Mouse (Mus musculus): ENCODE measurements at regions not wholly inside any gene's neighbourhood (a gene's known extent, or its start where the extent isn't known, plus 50 kb on each side); places are given as distances from the start of the nearest gene placed in this dataset.

GRCm38 (mm10) chr13:101935843-101936242 lies 167.8 kb upstream of the Pik3r1 start:
- in situ Hi-C loops (cut with MboI, MseI) = no loop called here

- in situ Hi-C loops (cut with MboI, MseI) = no loop called here
Measured at GRCm38 (mm10) chr13:101954521-101954920, 186.5 kb upstream of the Pik3r1 start.

- in situ Hi-C loops (cut with MboI, MseI) = no loop called here
Measured at GRCm38 (mm10) chr13:101955806-101956418, 187.9 kb upstream of the Pik3r1 start.

GRCm38 (mm10) chr13:101957782-101958181 lies 189.8 kb upstream of the Pik3r1 start:
- in situ Hi-C loops (cut with MboI, MseI) = no loop called here

- in situ Hi-C loops (cut with MboI, MseI) = no loop called here
Measured at GRCm38 (mm10) chr13:101965537-101965936, 197.5 kb upstream of the Pik3r1 start.

- in situ Hi-C loops (cut with MboI, MseI) = no loop called here
Measured at GRCm38 (mm10) chr13:101966799-101967397, 198.9 kb upstream of the Pik3r1 start.

- in situ Hi-C loops (cut with MboI, MseI) = no loop called here
Measured at GRCm38 (mm10) chr13:101967466-101967865, 199.4 kb upstream of the Pik3r1 start.

- in situ Hi-C loops (cut with MboI, MseI) = no loop called here
Measured at GRCm38 (mm10) chr13:101976766-101977165, 208.7 kb upstream of the Pik3r1 start.

GRCm38 (mm10) chr13:101980171-101980835 lies 212.3 kb upstream of the Pik3r1 start:
- in situ Hi-C loops (cut with MboI, MseI) = no loop called here

- in situ Hi-C loops (cut with MboI, MseI) = no loop called here
Measured at GRCm38 (mm10) chr13:101988637-101989413, 220.8 kb upstream of the Pik3r1 start.

- in situ Hi-C loops (cut with MboI, MseI) = loop anchor here (10.0 kb wide), 1 partner anchor 357 kb away; no protein-coding TSS in a partner anchor
Measured at GRCm38 (mm10) chr13:101991729-101992128, 223.7 kb upstream of the Pik3r1 start.

- in situ Hi-C loops (cut with MboI, MseI) = loop anchor here (10.0 kb wide), 1 partner anchor 360 kb away; no protein-coding TSS in a partner anchor
Measured at GRCm38 (mm10) chr13:101994779-101995178, 226.8 kb upstream of the Pik3r1 start.

- in situ Hi-C loops (cut with MboI, MseI) = loop anchor here (10.0 kb wide), 1 partner anchor 361 kb away; no protein-coding TSS in a partner anchor
Measured at GRCm38 (mm10) chr13:101995529-101995928, 227.5 kb upstream of the Pik3r1 start.

GRCm38 (mm10) chr13:101996144-101996543 lies 228.1 kb upstream of the Pik3r1 start:
- in situ Hi-C loops (cut with MboI, MseI) = loop anchor here (10.0 kb wide), 1 partner anchor 361 kb away; no protein-coding TSS in a partner anchor

GRCm38 (mm10) chr13:101997415-101997814 lies 229.4 kb upstream of the Pik3r1 start:
- in situ Hi-C loops (cut with MboI, MseI) = loop anchor here (10.0 kb wide), 1 partner anchor 363 kb away; no protein-coding TSS in a partner anchor

GRCm38 (mm10) chr13:102006565-102006964 lies 238.5 kb upstream of the Pik3r1 start:
- in situ Hi-C loops (cut with MboI, MseI) = no loop called here

GRCm38 (mm10) chr13:102011965-102012364 lies 243.9 kb upstream of the Pik3r1 start:
- in situ Hi-C loops (cut with MboI, MseI) = no loop called here

- in situ Hi-C loops (cut with MboI, MseI) = no loop called here
Measured at GRCm38 (mm10) chr13:102014514-102014913, 246.5 kb upstream of the Pik3r1 start.

GRCm38 (mm10) chr13:102014958-102015357 lies 246.9 kb upstream of the Pik3r1 start:
- in situ Hi-C loops (cut with MboI, MseI) = no loop called here

GRCm38 (mm10) chr13:102016518-102016917 lies 248.5 kb upstream of the Pik3r1 start:
- in situ Hi-C loops (cut with MboI, MseI) = no loop called here

GRCm38 (mm10) chr13:102022273-102022672 lies 254.3 kb upstream of the Pik3r1 start:
- in situ Hi-C loops (cut with MboI, MseI) = no loop called here

GRCm38 (mm10) chr13:102022757-102023156 lies 254.7 kb upstream of the Pik3r1 start:
- in situ Hi-C loops (cut with MboI, MseI) = no loop called here
